Mouse (Mus musculus): ENCODE measurements at regions not wholly inside any gene's neighbourhood (a gene's known extent, or its start where the extent isn't known, plus 50 kb on each side); places are given as distances from the start of the nearest gene placed in this dataset.

- ATAC-seq (peak; percentile 89), DNase-seq (ENCODE audit: low spot score) (peak; percentile 71)
- Histone ChIP-seq H3K4me3 (ENCODE audit: low read length) (no peak overlapping the region), H3K4me1 (ENCODE audit: insufficient read depth, low read length) (no peaks in the 10 kb centered on the region), H3K9ac (replicated peaks; ENCODE audit: low read length) (no peak overlapping the region), H3K4me2 (ENCODE audit: low read depth, low read length) (no peak overlapping the region), H3K36me3 (ENCODE audit: insufficient read depth, low read length) (no peaks in the 10 kb centered on the region), H3K9me3 (ENCODE audit: low read length) (no peaks in the 10 kb centered on the region), H3K27ac (no peak overlapping the region), H3K27me3 (ENCODE audit: insufficient read depth, low read length) (no peaks in the 10 kb centered on the region)
- 57% methylated on average over 2 of the region's 2 CpGs for WGBS
- no peak for TF ChIP-seq CTCF (IDR thresholded peaks at IDR 0.05; ENCODE audit: low read depth)
These were observed 301.7 kb downstream of the Sox4 start for GRCm38 (mm10) chr13:28651810-28652209.

GRCm38 (mm10) chr13:28645881-28646280 is 307.6 kb downstream of the Sox4 start:
- no peaks in the 10 kb centered on the region for H3K9me3 ChIP-seq (ENCODE audit: low read length)

GRCm38 (mm10) chr13:28644846-28645574 is 308.5 kb downstream of the Sox4 start:
- Histone ChIP-seq H3K9ac (replicated peaks; ENCODE audit: low read length) (no peak overlapping the region), H3K9me3 (ENCODE audit: low read length) (no peaks in the 10 kb centered on the region), H3K36me3 (ENCODE audit: insufficient read depth, low read length) (no peaks in the 10 kb centered on the region), H3K4me2 (ENCODE audit: low read depth, low read length) (no peak overlapping the region), H3K27me3 (ENCODE audit: insufficient read depth, low read length) (no peaks in the 10 kb centered on the region), H3K27ac (no peak overlapping the region), H3K4me1 (ENCODE audit: insufficient read depth, low read length) (no peaks in the 10 kb centered on the region), H3K4me3 (ENCODE audit: low read length) (no peak overlapping the region)
- TF ChIP-seq CTCF (IDR thresholded peaks at IDR 0.05; ENCODE audit: low read depth), result peak; percentile 32
- 0 out of 2 replicates have a peak, but pooled peaks have one; percentile 55 for ATAC-seq
- DNase-seq (ENCODE audit: low spot score), result no peak
- WGBS, result 68% methylated on average over 3 of the region's 3 CpGs

More at GRCm38 (mm10) chr13:28645881-28646280, 307.6 kb downstream of the Sox4 start:
- TF ChIP-seq CTCF (IDR thresholded peaks at IDR 0.05; ENCODE audit: low read depth), result no peak
- H3K9ac ChIP-seq (replicated peaks; ENCODE audit: low read length), result no peak overlapping the region
- H3K36me3 ChIP-seq (ENCODE audit: insufficient read depth, low read length), result no peaks in the 10 kb centered on the region
- ATAC-seq, result no peak
- no peak overlapping the region for H3K4me2 ChIP-seq (ENCODE audit: low read depth, low read length)
- no peak for DNase-seq (ENCODE audit: low spot score)
- H3K27me3 ChIP-seq (ENCODE audit: insufficient read depth, low read length), result no peaks in the 10 kb centered on the region
- H3K4me1 ChIP-seq (ENCODE audit: insufficient read depth, low read length), result no peaks in the 10 kb centered on the region
- 91% methylated on average over 4 of the region's 4 CpGs for WGBS
- H3K4me3 ChIP-seq (ENCODE audit: low read length), result no peak overlapping the region
- H3K27ac ChIP-seq, result no peak overlapping the region

DNA sequence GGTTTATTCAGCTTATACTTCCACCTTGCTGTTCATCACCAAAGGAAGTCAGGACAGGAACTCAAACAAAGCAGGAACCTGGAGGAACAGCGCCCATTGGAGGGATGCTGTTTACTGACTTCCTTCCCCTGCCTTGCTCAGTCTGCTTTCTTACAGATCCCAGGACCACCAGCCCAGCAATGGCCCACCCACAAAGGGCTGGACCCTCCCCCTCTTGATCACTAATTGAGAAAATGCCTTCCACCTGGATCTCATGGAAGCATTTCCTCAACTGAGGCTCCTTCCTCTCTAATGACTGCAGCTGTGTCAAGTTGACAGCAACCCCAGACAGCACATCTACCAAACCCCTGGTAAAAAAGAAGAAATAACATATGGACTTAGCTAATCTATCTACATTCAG is 312.7 kb downstream of the Sox4 start:
- TF ChIP-seq CTCF (IDR thresholded peaks at IDR 0.05; ENCODE audit: low read depth), result no peak
- H3K9me3 ChIP-seq (ENCODE audit: low read length), result no peaks in the 10 kb centered on the region
- H3K9ac ChIP-seq (replicated peaks; ENCODE audit: low read length), result no peak overlapping the region
- H3K27me3 ChIP-seq (ENCODE audit: insufficient read depth, low read length), result no peaks in the 10 kb centered on the region
- DNase-seq (ENCODE audit: low spot score), result no peak
- no peak overlapping the region for H3K4me3 ChIP-seq (ENCODE audit: low read length)
- no peaks in the 10 kb centered on the region for H3K36me3 ChIP-seq (ENCODE audit: insufficient read depth, low read length)
- no peak overlapping the region for H3K4me2 ChIP-seq (ENCODE audit: low read depth, low read length)
- no peak for ATAC-seq
- WGBS, result 96% methylated on average over 1 of the region's 1 CpGs
- H3K4me1 ChIP-seq (ENCODE audit: insufficient read depth, low read length), result no peaks in the 10 kb centered on the region
- H3K27ac ChIP-seq, result no peak overlapping the region

GRCm38 (mm10) chr13:28635230-28635950 is 318.1 kb downstream of the Sox4 start:
- H3K27ac ChIP-seq, result no peak overlapping the region
- no peaks in the 10 kb centered on the region for H3K27me3 ChIP-seq (ENCODE audit: insufficient read depth, low read length)
- DNase-seq (ENCODE audit: low spot score), result no peak
- H3K4me1 ChIP-seq (ENCODE audit: insufficient read depth, low read length), result no peaks in the 10 kb centered on the region
- 76% methylated on average over 3 of the region's 3 CpGs for WGBS
- no peak overlapping the region for H3K4me2 ChIP-seq (ENCODE audit: low read depth, low read length)
- H3K4me3 ChIP-seq (ENCODE audit: low read length), result no peak overlapping the region
- H3K36me3 ChIP-seq (ENCODE audit: insufficient read depth, low read length), result no peaks in the 10 kb centered on the region
- no peak overlapping the region for H3K9ac ChIP-seq (replicated peaks; ENCODE audit: low read length)
- no peaks in the 10 kb centered on the region for H3K9me3 ChIP-seq (ENCODE audit: low read length)
- TF ChIP-seq CTCF (IDR thresholded peaks at IDR 0.05; ENCODE audit: low read depth), result no peak
- no peak for ATAC-seq

DNA sequence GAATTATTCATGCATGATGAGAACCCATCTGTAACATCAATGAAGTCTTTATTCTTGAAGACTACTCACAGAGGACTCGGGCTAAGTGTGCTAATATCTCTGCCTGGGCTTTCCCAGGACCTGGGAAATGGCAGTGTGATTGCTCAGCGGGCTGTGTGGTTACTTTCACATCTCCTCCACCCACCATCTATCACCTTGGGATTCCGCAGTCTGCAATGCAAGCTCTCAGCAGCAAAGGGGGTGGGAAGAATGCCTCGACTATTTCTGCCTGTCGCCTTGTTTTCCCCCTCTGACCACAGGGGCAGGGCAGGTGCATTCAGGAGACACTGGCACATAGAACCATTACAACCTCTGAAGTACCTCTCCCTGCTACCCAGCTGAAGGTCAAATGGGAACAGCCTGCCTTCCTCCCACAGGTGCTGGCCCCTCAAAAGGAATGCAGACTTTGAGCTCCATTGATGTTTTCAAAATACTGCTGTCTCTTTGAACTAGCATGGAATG is 319.9 kb downstream of the Sox4 start:
- WGBS, result 39% methylated on average over 5 of the region's 5 CpGs
- no peak overlapping the region for H3K4me2 ChIP-seq (ENCODE audit: low read depth, low read length)
- H3K9me3 ChIP-seq (ENCODE audit: low read length), result no peaks in the 10 kb centered on the region
- no peak for TF ChIP-seq CTCF (IDR thresholded peaks at IDR 0.05; ENCODE audit: low read depth)
- ATAC-seq (no peak), DNase-seq (ENCODE audit: low spot score) (no peak)
- no peak overlapping the region for H3K27ac ChIP-seq
- no peaks in the 10 kb centered on the region for H3K36me3 ChIP-seq (ENCODE audit: insufficient read depth, low read length)
- no peak overlapping the region for H3K4me3 ChIP-seq (ENCODE audit: low read length)
- H3K4me1 ChIP-seq (ENCODE audit: insufficient read depth, low read length), result no peaks in the 10 kb centered on the region
- H3K9ac ChIP-seq (replicated peaks; ENCODE audit: low read length), result no peak overlapping the region
- H3K27me3 ChIP-seq (ENCODE audit: insufficient read depth, low read length), result no peaks in the 10 kb centered on the region

Measured in hindbrain, postnatal 0 days (tissue).